Mouse (Mus musculus): Measurements from ENCODE around the gene Ano9.

- TF ChIP-seq CTCF (IDR thresholded peaks at IDR 0.05; ENCODE audit: borderline replicate concordance, insufficient read depth, low read length) (no peak), POLR2A (IDR thresholded peaks at IDR 0.05; ENCODE audit: low read depth, low read length) (no peak)
Measured at GRCm38 (mm10) chr7:141119487-141119886, 1.9 kb upstream of the Ano9 start.
